Mouse (Mus musculus) skeletal muscle tissue, adult 2 months (tissue): ENCODE measurements around the gene Kcnj3.

Experiments
- DNase-seq: peaks from one replicate; pipeline ENCODE4 v3.0.0-alpha.2; 2012; ENCODE audit warnings: low read depth, low spot score

Gene Kcnj3

DNA sequence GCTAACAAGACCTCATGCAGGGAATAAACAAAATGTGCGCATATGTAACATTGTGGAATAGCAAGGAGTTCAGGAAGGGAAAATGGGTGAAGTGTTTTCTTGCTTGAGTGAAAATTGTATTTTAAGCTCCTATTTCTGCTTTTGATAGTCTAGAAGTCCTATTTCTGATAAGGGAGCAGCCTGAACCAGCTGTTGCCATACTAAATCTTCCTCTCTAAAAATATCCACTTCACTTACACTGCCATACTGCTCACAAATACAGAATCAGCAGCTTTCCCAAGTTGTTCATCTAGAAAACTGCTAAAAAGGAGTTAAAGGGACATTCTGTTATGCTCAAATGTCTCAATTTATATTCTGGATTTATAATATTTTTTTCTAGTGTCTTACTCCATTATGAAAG is 69.9 kb downstream of the Kcnj3 start:
- peak; percentile 11 for DNase-seq

DNA sequence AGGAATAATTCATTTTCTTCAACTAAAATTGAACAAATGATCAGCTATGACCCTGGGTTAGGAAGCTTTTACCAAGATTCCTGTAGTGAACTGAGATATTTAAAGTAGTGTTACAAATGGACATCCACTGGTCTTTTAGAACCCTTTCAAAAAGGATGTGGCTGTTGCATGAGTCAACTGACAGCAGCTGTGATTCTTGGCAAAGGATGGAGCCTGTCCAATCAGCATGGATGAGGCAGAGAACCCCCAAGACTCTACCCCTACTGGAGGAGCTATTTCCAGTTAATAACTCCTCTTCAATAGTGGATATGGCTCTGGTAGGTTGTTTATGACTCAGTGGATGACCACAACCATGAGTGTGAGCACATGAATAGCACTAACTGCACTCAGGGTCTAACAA is 81.5 kb downstream of the Kcnj3 start:
- no peak for DNase-seq

DNA sequence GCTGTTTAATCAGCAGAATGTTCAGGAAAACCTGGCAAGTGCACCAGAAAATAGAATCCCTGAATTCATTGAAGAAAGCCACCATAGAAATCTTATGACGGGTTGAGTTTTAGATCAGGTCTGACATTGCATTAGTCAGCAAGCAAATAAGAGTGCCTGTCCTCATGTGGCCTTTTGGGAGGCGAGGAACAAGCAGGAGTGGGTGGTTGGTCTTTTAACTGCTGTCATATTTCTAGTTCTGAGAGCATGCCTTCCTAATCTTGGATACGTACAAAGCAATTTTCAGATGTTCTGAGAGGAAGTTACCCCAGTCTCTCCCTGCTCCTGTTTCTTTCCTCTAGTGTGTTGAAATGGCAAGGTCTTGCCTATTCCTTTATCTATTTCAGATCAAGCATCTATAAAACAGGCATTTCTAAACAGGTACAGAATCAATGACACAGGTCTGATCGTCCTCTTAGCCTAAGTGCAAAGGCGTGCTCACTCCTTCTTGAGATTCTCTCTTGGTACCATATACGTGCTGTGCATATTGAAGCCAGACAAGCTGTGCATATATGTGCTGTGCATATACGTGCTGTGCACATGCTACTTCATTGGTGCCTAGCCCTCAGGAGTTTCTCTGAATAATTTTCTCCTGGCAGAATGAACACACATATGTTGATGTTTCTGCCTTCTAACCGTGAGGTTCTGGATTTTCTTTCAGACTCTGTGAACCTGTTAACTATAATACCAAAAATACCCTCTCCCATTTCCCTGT is 97.1 kb downstream of the Kcnj3 start:
- DNase-seq: no peak

DNA sequence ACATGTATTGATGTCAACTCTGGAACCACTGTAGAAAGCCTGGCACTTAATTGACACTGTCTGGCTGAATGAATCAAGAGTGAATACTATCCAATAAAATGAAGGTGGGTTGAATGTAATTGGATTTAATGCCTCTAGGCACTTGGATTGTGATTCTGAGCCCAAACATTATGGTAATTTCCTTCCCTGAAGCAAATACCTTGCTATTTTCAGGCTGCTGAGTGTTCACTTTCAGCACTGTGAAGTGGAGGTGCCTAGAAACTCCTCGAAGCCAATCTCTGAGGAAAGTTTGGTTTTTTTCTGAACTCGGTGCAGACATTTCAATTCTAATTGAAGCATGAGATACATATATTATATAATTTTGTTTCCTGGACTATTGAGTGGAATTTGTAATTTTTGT is 99.2 kb downstream of the Kcnj3 start:
- DNase-seq: no peak

DNA sequence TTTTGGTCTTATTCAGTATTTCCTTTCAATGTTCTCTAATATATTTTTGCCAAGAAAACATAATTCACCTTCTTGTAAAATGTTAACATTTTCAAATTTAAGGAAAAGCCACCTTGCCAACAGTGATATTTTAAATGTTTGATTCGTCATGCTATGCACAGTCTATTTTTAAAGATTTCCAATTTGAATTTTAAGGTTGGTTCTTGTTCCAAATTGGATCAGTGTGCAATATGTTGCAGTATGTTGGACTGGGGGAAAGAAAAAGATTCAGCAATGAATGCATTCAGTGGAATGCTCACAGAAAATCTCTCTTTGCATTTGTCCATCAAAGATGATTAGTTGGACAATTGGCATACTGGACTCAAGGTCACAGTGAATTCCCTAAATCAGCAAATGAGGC is 99.7 kb downstream of the Kcnj3 start:
- DNase-seq: no peak

DNA sequence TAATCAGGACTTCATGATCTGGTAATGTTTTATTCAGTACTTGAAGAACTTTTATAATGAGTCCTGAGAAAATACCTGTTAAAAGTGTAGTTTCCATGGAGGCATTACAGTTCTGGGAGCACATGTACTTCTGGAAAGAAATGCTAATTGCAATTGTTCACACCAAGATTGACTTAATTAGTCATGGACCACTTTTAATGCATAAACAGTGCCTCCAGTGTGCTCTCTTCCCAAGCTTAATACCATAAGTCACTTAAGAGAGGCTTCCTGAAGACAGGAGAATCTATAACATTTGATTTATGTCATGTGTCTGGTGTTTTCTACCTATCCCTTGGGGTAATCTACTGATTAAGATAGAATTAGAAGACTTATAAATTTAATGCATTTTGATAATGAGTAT is 111.8 kb downstream of the Kcnj3 start:
- no peak for DNase-seq

DNA sequence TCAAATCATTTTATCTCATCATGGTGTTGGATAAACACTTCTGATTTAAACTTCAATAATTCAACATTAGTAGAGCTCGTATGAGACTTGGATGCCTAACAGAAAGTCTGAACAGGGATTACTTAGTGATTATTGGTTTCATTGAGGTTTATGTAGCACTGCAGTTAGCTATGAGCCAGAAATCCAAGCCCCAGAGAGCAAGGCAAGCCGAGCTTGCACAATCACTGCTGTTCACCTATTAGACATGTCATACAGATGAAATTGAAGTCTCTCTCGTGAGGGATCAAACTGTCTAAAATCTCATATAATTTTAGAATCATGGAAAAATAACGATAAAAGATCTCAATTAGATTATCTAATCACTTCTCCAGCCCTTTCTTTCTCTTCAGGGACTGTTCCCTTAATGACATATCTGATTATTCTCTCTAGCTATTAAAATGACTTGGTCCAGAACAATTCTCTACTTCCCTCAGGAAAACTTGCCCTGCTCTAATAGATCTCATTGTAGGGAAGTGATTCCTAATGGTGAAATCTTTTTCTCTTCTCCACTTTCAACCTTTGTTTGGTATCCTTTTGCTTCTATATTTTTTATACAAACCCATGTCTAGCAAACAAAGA is 122.7 kb downstream of the Kcnj3 start:
- DNase-seq: no peak

DNA sequence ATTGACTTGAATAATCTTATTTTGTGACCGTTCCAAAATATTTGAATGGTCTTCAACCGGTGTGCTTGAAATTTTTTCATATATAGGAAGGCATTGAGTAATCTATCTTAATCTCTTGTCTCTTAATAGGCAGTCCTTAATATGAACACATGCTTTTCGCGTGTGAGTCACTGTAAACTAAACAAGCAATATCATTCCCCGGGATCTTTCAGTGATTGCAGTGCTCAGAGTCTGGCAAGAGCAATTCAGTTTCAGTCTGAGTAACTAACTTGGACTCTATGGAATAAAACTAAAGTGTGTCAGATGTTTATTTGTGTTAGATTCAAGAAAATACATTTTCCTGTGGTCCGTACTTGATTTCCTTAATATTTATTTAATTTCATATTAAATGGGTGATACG is 133.5 kb downstream of the Kcnj3 start:
- no peak for DNase-seq

DNA sequence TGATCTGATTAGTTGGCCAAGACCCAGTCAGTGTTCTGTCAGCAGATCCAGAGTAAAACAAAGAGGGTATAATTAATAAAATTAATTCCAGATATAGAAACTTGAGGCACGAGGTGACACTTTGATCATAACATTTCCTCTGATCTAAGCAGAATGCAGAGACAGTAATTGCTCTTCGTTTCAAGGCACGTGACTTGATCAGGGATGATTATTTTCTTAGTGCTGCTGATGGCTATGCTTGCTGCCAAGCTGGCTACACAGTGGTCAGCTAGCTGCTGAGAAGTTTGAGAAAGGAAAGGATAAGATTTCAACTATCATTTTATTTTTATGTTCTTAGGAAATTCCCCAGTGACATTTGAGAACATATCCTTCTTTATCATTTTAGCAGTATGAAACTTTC is 135.7 kb downstream of the Kcnj3 start:
- no peak for DNase-seq

DNA sequence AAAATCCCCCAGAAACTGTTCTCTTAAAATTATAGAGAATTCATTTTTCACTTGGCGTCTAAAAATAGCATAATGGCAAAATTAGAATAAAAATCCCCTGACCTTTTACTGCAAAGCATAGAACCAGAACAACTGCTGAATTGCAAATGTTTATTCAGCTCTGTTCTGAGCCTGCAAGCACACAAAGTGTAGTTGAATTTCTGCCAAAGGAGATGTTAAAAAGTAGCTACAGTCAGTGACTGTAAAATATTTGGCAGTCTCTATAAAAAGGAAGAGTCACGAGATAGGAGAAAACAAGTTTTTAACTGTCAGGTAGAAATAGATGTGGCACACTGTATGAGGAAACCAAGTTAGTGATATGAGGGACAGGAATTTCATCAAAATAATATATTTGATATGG is 144.5 kb downstream of the Kcnj3 start:
- DNase-seq: no peak

DNA sequence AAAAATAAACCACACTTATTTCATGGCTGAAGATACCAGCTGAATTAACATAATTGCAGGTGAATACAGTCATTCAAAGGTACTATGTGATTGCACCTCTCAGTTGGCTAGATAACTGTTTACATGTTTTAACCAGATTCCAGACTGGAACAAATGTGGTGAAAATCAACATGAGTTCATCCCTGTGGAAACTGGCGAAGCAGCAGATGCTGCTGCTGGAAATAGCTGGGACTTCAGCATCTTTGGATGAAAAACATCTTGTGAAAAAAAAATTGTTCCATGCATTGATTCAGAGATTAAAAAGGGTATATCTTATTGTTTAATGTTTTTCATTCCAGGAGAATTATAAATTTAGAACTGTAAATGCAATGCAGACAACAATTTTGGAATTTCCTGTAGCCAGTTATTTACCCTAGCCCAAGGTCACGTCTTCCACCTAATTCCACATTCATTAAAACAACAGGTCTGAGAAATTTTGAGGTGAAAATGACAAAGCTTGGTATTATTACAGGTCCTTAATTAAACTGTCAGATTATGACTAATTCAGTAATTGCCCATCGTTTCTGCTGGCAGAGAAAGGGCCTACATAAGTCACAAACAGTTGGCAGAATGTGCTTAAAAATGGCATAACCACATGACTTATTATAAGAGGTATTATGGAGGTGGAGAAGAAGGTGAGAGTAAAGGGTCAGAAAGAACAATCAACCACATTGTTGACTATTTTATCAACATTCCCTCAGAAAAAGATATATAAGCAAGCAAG is 155.6 kb downstream of the Kcnj3 start:
- DNase-seq: no peak
